Mouse (Mus musculus): ENCODE measurements at regions not wholly inside any gene's neighbourhood (a gene's known extent, or its start where the extent isn't known, plus 50 kb on each side); places are given as distances from the start of the nearest gene placed in this dataset.

DNA sequence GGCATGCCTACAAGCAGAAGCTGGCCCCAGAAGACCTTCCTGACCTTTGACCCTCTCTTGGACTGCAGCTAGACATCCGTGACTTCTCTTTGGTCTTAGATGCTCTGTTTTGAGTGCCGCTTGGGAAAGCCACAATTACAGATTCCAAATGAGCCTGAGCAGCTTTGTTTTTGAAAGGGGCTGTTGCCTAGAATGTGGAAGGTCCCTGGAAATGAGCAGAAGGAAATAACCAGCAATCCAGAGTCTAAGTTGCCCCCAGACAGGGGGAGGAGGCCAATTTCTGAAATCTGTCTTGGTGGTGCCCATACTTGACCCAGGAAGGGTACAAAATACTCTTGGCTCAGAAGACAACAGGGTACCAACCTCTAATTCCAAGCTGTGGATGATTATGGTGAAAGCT lies 253.9 kb downstream of the Nuak1 start:
- no peak overlapping the region for H3K4me3 ChIP-seq
- H3K4me2 ChIP-seq (ENCODE audit: low read depth) = no peak overlapping the region
- H3K27me3 ChIP-seq (ENCODE audit: control insufficient read depth, insufficient read depth, insufficient read length) = peaks cover 4% of the 10 kb centered on the region
- H3K79me2 ChIP-seq (ENCODE audit: control insufficient read depth, insufficient read depth) = no peaks in the 10 kb centered on the region
- no peaks in the 10 kb centered on the region for H3K36me3 ChIP-seq (ENCODE audit: control insufficient read depth, insufficient read depth)
- no peak for TF ChIP-seq POLR2A (IDR thresholded peaks at IDR 0.05; ENCODE audit: insufficient read length, low read depth)
- TF ChIP-seq REST (IDR thresholded peaks at IDR 0.05; ENCODE audit: insufficient read depth, insufficient read length) = no peak
- TF ChIP-seq CEBPB (IDR thresholded peaks at IDR 0.05; ENCODE audit: insufficient read depth, poor library complexity, severe bottlenecking) = no peak
- no peak for TF ChIP-seq MYOG (IDR thresholded peaks at IDR 0.05; ENCODE audit: control insufficient read depth in 1 of 3, insufficient read depth in 1 of 3, insufficient read length in 2 of 3, low read depth in 2 of 3)
- TF ChIP-seq SRF (IDR thresholded peaks at IDR 0.05; ENCODE audit: control insufficient read depth, insufficient read length, low read depth) = no peak
- TF ChIP-seq MAX (IDR thresholded peaks at IDR 0.05; ENCODE audit: low read depth) = no peak
- no peak for TF ChIP-seq POLR2AphosphoS2 (IDR thresholded peaks at IDR 0.05; ENCODE audit: insufficient read length, low read depth)
- TF ChIP-seq MYOD1 (IDR thresholded peaks at IDR 0.05; ENCODE audit: control insufficient read depth in 1 of 3, insufficient read length in 2 of 3, low read depth in 2 of 3) = no peak
- TF ChIP-seq E2F4 (IDR thresholded peaks at IDR 0.05; ENCODE audit: insufficient read depth) = no peak
- no peak for TF ChIP-seq USF1 (IDR thresholded peaks at IDR 0.05; ENCODE audit: low read depth)
- no peak for TF ChIP-seq TCF3 (IDR thresholded peaks at IDR 0.05; ENCODE audit: insufficient read length, low read depth)
- TF ChIP-seq TCF12 (IDR thresholded peaks at IDR 0.05; ENCODE audit: insufficient read depth, poor library complexity, severe bottlenecking) = no peak
- no peak overlapping the region for H3ac ChIP-seq (ENCODE audit: control insufficient read depth, insufficient read length)

- Histone ChIP-seq H3K4me2 (ENCODE audit: low read depth) (no peak overlapping the region), H3K27me3 (ENCODE audit: control insufficient read depth, insufficient read depth, insufficient read length) (no peaks in the 10 kb centered on the region), H3K4me3 (no peak overlapping the region), H3K79me2 (ENCODE audit: control insufficient read depth, insufficient read depth) (no peaks in the 10 kb centered on the region), H3ac (ENCODE audit: control insufficient read depth, insufficient read length) (no peak overlapping the region), H3K36me3 (ENCODE audit: control insufficient read depth, insufficient read depth) (no peaks in the 10 kb centered on the region)
- TF ChIP-seq MAX (IDR thresholded peaks at IDR 0.05; ENCODE audit: low read depth) = no peak
Observed at GRCm38 (mm10) chr10:84199035-84199434, 241.4 kb downstream of the Nuak1 start.

DNA sequence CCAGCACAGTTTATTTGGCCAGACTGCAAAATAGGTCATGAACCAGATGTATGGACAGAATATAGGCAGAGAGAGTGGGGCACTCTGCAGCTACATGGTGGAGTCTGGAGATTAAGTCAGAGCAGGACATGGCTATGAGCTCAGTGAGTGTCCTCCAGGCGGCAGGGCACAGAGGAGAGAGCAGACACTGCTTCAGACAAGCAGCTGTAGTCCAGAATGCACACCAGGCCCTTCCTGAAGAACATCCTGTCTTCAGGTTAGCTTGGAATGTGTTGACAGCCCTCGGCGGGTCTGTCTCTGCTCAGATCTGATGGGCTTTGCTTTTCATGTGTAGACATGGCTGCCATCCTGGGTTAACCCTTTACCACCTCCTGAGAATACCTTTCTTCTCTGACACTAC lies 238.6 kb downstream of the Nuak1 start:
- H3K79me2 ChIP-seq (ENCODE audit: control insufficient read depth, insufficient read depth) = no peaks in the 10 kb centered on the region
- TF ChIP-seq CEBPB (IDR thresholded peaks at IDR 0.05; ENCODE audit: insufficient read depth, poor library complexity, severe bottlenecking) = no peak
- TF ChIP-seq TCF12 (IDR thresholded peaks at IDR 0.05; ENCODE audit: insufficient read depth, poor library complexity, severe bottlenecking) = no peak
- TF ChIP-seq USF1 (IDR thresholded peaks at IDR 0.05; ENCODE audit: low read depth) = no peak
- TF ChIP-seq MYOD1 (IDR thresholded peaks at IDR 0.05; ENCODE audit: control insufficient read depth in 1 of 3, insufficient read length in 2 of 3, low read depth in 2 of 3) = no peak
- no peak for TF ChIP-seq E2F4 (IDR thresholded peaks at IDR 0.05; ENCODE audit: insufficient read depth)
- no peak for TF ChIP-seq MYOG (IDR thresholded peaks at IDR 0.05; ENCODE audit: control insufficient read depth in 1 of 3, insufficient read depth in 1 of 3, insufficient read length in 2 of 3, low read depth in 2 of 3)
- TF ChIP-seq TCF3 (IDR thresholded peaks at IDR 0.05; ENCODE audit: insufficient read length, low read depth) = no peak
- TF ChIP-seq MAX (IDR thresholded peaks at IDR 0.05; ENCODE audit: low read depth) = no peak
- no peak for TF ChIP-seq POLR2A (IDR thresholded peaks at IDR 0.05; ENCODE audit: insufficient read length, low read depth)
- TF ChIP-seq REST (IDR thresholded peaks at IDR 0.05; ENCODE audit: insufficient read depth, insufficient read length) = no peak
- TF ChIP-seq POLR2AphosphoS2 (IDR thresholded peaks at IDR 0.05; ENCODE audit: insufficient read length, low read depth) = no peak
- TF ChIP-seq SRF (IDR thresholded peaks at IDR 0.05; ENCODE audit: control insufficient read depth, insufficient read length, low read depth) = no peak
- H3K4me3 ChIP-seq = no peak overlapping the region
- no peak overlapping the region for H3ac ChIP-seq (ENCODE audit: control insufficient read depth, insufficient read length)
- H3K27me3 ChIP-seq (ENCODE audit: control insufficient read depth, insufficient read depth, insufficient read length) = no peaks in the 10 kb centered on the region
- H3K36me3 ChIP-seq (ENCODE audit: control insufficient read depth, insufficient read depth) = no peaks in the 10 kb centered on the region
- no peak overlapping the region for H3K4me2 ChIP-seq (ENCODE audit: low read depth)

- Histone ChIP-seq H3K27me3 (ENCODE audit: control insufficient read depth, insufficient read depth, insufficient read length) (no peaks in the 10 kb centered on the region), H3ac (ENCODE audit: control insufficient read depth, insufficient read length) (no peak overlapping the region), H3K4me2 (ENCODE audit: low read depth) (no peak overlapping the region), H3K36me3 (ENCODE audit: control insufficient read depth, insufficient read depth) (no peaks in the 10 kb centered on the region), H3K79me2 (ENCODE audit: control insufficient read depth, insufficient read depth) (no peaks in the 10 kb centered on the region), H3K4me3 (no peak overlapping the region)
- TF ChIP-seq E2F4 (IDR thresholded peaks at IDR 0.05; ENCODE audit: insufficient read depth) (no peak), SRF (IDR thresholded peaks at IDR 0.05; ENCODE audit: control insufficient read depth, insufficient read length, low read depth) (no peak), CEBPB (IDR thresholded peaks at IDR 0.05; ENCODE audit: insufficient read depth, poor library complexity, severe bottlenecking) (peak; percentile 42; the same call in 1 of the 2 replicates)
Observed at GRCm38 (mm10) chr10:84212096-84212785, 228.2 kb downstream of the Nuak1 start.

DNA sequence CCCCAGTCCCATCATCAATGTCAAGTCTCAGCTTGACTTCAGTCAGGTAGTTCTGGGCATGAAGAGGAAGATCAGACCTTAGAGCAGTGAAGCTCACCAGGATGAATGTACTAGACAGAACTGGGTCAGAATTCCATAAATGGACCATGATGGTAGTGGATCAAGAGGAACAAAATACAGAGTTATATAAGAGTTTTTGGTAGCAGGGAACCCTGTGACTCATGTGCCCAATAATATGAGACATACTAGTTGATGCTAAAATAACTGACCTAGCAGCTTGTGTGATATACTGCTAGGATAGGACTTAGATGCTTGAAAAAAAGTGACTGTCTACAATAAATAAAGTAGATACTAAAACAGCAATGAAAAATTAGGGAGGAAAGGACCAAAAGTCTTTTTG lies 225.6 kb downstream of the Nuak1 start:
- Histone ChIP-seq H3K36me3 (ENCODE audit: control insufficient read depth, insufficient read depth) (no peaks in the 10 kb centered on the region), H3ac (ENCODE audit: control insufficient read depth, insufficient read length) (no peak overlapping the region), H3K27me3 (ENCODE audit: control insufficient read depth, insufficient read depth, insufficient read length) (no peaks in the 10 kb centered on the region), H3K4me2 (ENCODE audit: low read depth) (no peak overlapping the region), H3K79me2 (ENCODE audit: control insufficient read depth, insufficient read depth) (no peaks in the 10 kb centered on the region), H3K4me3 (no peak overlapping the region)
- TF ChIP-seq POLR2A (IDR thresholded peaks at IDR 0.05; ENCODE audit: insufficient read length, low read depth) = no peak
